ENCODE assay signal across 11 mouse cellular contexts in the genomic region with DNA sequence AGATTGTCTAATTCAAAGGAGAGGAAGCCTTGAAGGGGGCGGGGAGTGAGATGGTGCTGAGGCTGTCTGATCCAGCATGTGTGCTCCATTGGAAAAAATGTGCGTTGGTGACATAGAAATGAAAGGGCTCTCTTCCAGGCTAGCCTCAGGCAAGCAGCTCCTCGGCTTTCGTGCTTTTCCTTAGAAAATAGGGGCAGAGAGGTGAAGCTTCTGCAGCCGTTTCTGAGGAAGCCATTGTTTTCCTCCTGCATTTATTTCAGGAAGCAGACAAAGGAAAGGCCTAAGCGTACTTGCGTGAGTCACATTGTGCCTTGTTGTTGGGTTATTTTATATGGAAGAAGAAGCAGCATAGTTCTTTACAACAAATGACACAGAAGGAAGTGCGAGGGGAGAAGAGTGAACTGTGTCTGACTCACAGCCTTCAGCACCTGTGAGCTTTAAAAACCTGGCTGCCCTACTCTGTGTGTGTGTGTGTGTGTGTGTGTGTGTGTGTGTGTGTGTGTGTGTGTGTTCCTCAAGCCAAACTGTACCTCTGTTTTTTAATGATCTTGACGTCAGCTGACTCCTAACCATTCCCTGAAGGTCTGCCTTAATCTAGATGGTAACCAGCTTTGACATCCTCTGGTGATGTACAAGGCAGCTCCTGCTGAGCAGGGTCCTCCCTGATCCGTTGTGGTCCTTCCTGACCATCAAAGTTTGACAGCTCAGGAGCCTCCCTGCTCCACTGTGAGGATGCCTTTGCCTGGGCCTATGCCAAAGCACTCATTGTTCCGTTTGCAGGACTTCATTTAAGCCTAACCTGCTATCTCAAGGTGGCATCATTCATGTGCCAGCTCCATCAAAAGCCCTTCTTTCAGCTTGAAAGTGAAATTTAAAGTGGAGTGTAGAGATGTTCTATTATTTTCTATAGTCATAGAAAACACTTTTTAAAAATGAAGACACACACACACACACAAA.
DNase-seq lines count a peak whose midpoint lies in the region; ATAC-seq lines count a peak whose summit lies in the region.
"Had no signal": no experiment of that assay in that cellular context is flagged by ENCODE, and none has a peak within 500 bp of the region (broad histone marks: within the 10 kb centered on the region; RNA-seq: fewer than 3 reads in every experiment).

No protein-coding gene starts in this region.

- H3K4me1 ChIP-seq in embryonic facial prominence, embryonic 14.5 days (ENCODE audit: control insufficient read depth, insufficient read depth, low read length): no peaks in the 10 kb centered on the region

- intact Hi-C loops in left cerebral cortex, postnatal 14 days (cut with DNase I): no loop called here

- peak; percentile 44; the same call in 1 of the 2 replicates for ATAC-seq in embryonic facial prominence, embryonic 14.5 days (ENCODE audit: low read depth)
- no peak for ATAC-seq in inflammation-experienced regulatory T-cells, adult 6 months
- ATAC-seq: intestine, embryonic 16.5 days had no signal

- no peak overlapping the region; the same call in 1 of the 2 replicates for H3K27ac ChIP-seq in embryonic facial prominence, embryonic 14.5 days (replicated peaks; ENCODE audit: low read depth, low read length)
- H3K27ac ChIP-seq: embryonic facial prominence, embryonic 13.5 days had no signal

- peaks cover 3% of the 10 kb centered on the region; the same call in 1 of the 2 replicates for H3K9me3 ChIP-seq in embryonic facial prominence, embryonic 14.5 days (ENCODE audit: control insufficient read depth, low read length)
- H3K9me3 ChIP-seq: megakaryocyte, embryonic 14.5 days had no signal

- no peak overlapping the region for H3K4me2 ChIP-seq in embryonic facial prominence, embryonic 14.5 days (ENCODE audit: low read depth, low read length)
- H3K4me2 ChIP-seq: embryonic facial prominence, embryonic 13.5 days had no signal

- DNase-seq in cerebellum, adult 18-20 months: peak; percentile 45 to 48
- no peak for DNase-seq in cerebellum, adult 11 months
- peak; percentile 57 for DNase-seq in 416B (ENCODE audit: low read depth)
- DNase-seq in embryonic facial prominence, embryonic 14.5 days (ENCODE audit: low spot score): peak; percentile 19
- peak; percentile 36 to 44 for DNase-seq in left cerebral cortex, postnatal 14 days (ENCODE audit: low spot score in 2 of 2)
- DNase-seq in kidney, postnatal 25 days: no peak
- no peak for DNase-seq in layer of hippocampus, postnatal 14 days (ENCODE audit: low spot score in 2 of 2)

- H3K36me3 ChIP-seq in embryonic facial prominence, embryonic 14.5 days (ENCODE audit: control insufficient read depth, insufficient read depth, low read length): no peaks in the 10 kb centered on the region
- H3K36me3 ChIP-seq: embryonic facial prominence, embryonic 13.5 days had no signal

- H3K9ac ChIP-seq in embryonic facial prominence, embryonic 14.5 days (ENCODE audit: low read depth, low read length): no peak overlapping the region
- H3K9ac ChIP-seq: embryonic facial prominence, embryonic 13.5 days had no signal

- no peaks in the 10 kb centered on the region for H3K27me3 ChIP-seq in embryonic facial prominence, embryonic 14.5 days (replicated peaks; ENCODE audit: control insufficient read depth, insufficient read depth, low read length)
- H3K27me3 ChIP-seq: embryonic facial prominence, embryonic 13.5 days; megakaryocyte, embryonic 14.5 days had no signal

- whole genome bisulfite sequencing in embryonic facial prominence, embryonic 14.5 days: 36% methylated on average over 11 of the region's 11 CpGs

- no peak overlapping the region for H3K4me3 ChIP-seq in embryonic facial prominence, embryonic 14.5 days (ENCODE audit: low read depth, low read length)
- H3K4me3 ChIP-seq: embryonic facial prominence, embryonic 13.5 days; megakaryocyte, embryonic 14.5 days had no signal

Comparison
In these comparisons a context has a peak if more than half of its experiments do, and no peak if none do; other contexts are left out.
1. DNase-seq: peak in cerebellum, adult 18-20 months (2 of 2), 416B (single experiment), embryonic facial prominence, embryonic 14.5 days (single experiment) and left cerebral cortex, postnatal 14 days (2 of 2); none in cerebellum, adult 11 months (single experiment), kidney, postnatal 25 days (0 of 2) and layer of hippocampus, postnatal 14 days (0 of 2).